Mouse (Mus musculus) E14TG2a.4 (cell line): ENCODE data around the gene Msrb3.

Experiments
- CTCF ChIP-seq: conservative IDR thresholded peaks from 2 replicates; pipeline ENCODE4 v1.5.1; 2014; ENCODE audit warnings: low read length
- NANOG ChIP-seq: IDR thresholded peaks from 2 replicates; pipeline ENCODE4 v1.6.1; 2014; ENCODE audit warnings: borderline replicate concordance, low read length, mixed read lengths
- POU5F1 ChIP-seq: IDR thresholded peaks from 2 replicates; pipeline ENCODE4 v1.6.1; 2014; ENCODE audit warnings: low read length, borderline replicate concordance

DNA sequence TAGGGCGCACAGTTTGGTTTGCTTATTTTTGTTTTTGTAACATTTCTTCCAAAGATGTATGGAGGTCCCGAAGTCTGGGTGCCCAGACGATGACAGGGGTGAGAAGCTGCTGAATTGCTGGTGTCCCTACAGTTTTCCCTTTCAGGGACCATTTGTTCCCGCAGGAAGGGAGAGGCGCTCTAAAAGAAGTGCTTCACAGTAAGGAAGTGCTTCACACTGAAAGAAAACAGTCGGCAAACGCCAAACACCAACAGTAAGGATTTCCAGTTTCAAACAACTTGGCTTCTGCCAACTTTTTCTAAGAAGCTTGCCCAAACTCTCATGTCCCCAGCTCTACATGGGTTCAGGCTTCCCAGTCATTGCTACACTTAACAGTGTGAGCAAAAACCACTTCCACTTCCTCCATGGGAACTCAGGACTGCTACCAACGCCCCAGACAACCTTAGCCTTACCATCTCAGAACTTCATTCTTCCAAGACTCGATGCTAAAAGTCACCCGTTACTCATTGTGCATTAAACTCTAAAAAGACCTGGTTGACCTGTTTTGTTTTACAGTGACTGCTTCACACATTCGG, 106.6 kb downstream of the Msrb3 start:
- no peak for TF ChIP-seq CTCF
- no peak for TF ChIP-seq NANOG
- no peak for TF ChIP-seq POU5F1
